Comparison of ENCODE assay signal across 11 mouse cellular contexts in genomic region chr2:181662620-181663297, GRCm38 (mm10). TPM values are rescaled to one million over a fixed set of nuclear protein-coding genes. Genes with fewer than 3 reads are reported as not detected.
DNase-seq lines count a peak whose midpoint lies in the region; TF ChIP-seq lines count a peak whose summit lies in the region.
"Had no signal": no experiment of that assay in that cellular context is flagged by ENCODE, and none has a peak within 500 bp of the region (broad histone marks: within the 10 kb centered on the region; RNA-seq: fewer than 3 reads in every experiment).

No protein-coding gene starts in this region.

- no peak for TF ChIP-seq CTCF in lung, adult 2 months (IDR thresholded peaks at IDR 0.05; ENCODE audit: insufficient read depth, low read length)

- H3K4me1 ChIP-seq in lung, adult 2 months (ENCODE audit: control insufficient read depth, insufficient read depth, low read length) = peaks cover 24% of the 10 kb centered on the region

- peak; percentile 43 for DNase-seq in adrenal gland, adult 8-10 months
- DNase-seq in adrenal gland, adult 2 months = no peak
- DNase-seq in lung, adult 18-20 months = peak; percentile 45 to 50
- DNase-seq in lung, adult 2 months = no peak
- peak; percentile 69 for DNase-seq in kidney, postnatal 14 days
- peak; percentile 45 for DNase-seq in lung, postnatal 36 days
- DNase-seq in right cerebral cortex, postnatal 14 days = no peak
- no peak for DNase-seq in layer of hippocampus, postnatal 10 days (ENCODE audit: low spot score in 2 of 2)
- DNase-seq: liver, embryonic 13.5 days had no signal

- TF ChIP-seq POLR2A in lung, adult 2 months (IDR thresholded peaks at IDR 0.05; ENCODE audit: borderline replicate concordance, extremely low read depth, low read depth, low read length) = no peak

- H3K4me3 ChIP-seq in lung, adult 2 months (replicated peaks; ENCODE audit: extremely low read depth, low read depth, low read length) = no peak overlapping the region
- H3K4me3 ChIP-seq: liver, embryonic 13.5 days had no signal

- 59% methylated on average over 3 of the region's 3 CpGs for WGBS in lung, adult 2 months

RNA-seq across cellular contexts. Expression of gene Gm29797, which starts 5.9 kb away (rescaled TPM):
- under 1 TPM in 1 of 4 experiments, not detected in 3; 0.38 TPM for total RNA-seq in adrenal gland, adult 8-10 months (2022)
- under 1 TPM in 1 of 2 experiments, not detected in 1; 0.55 TPM for total RNA-seq in adrenal gland, adult 2 months (2021)
- 0.47 TPM in 1 of 2 replicates, not detected in the other for polyA plus RNA-seq in adrenal gland, adult 2 months (2012; rRNA removed)
- polyA plus RNA-seq in lung, adult 2 months (2012; rRNA removed) = not detected in 2 replicates
- not detected for total RNA-seq in layer of hippocampus, postnatal 10 days (2021)
- total RNA-seq: heart, adult 18-20 months had no signal
- polyA plus RNA-seq: liver, embryonic 13.5 days; neural tube, embryonic 11.5 days had no signal

RNA-seq across cellular contexts. Expression of gene Sox18, which starts 8.7 kb away (rescaled TPM):
- 10 to 100 TPM; 19.1 to 36.7 (median 32.9) TPM for total RNA-seq in adrenal gland, adult 8-10 months (2022)
- 10 to 100 TPM; 20.3 to 34.7 TPM for total RNA-seq in adrenal gland, adult 2 months (2021)
- polyA plus RNA-seq in adrenal gland, adult 2 months (2012; rRNA removed) = 164 and 223 TPM in 2 replicates
- 393 and 460 TPM in 2 replicates for polyA plus RNA-seq in lung, adult 2 months (2012; rRNA removed)
- total RNA-seq in layer of hippocampus, postnatal 10 days (2021) = 10 to 100 TPM; 18.1 to 20.2 TPM

RNA-seq across cellular contexts. Expression of gene Tcea2, which starts 17.4 kb away (rescaled TPM):
- 10 to 100 TPM in 2 of 4 experiments, 1 to 10 TPM in 2; 6.6 to 16.4 (median 11.4) TPM for total RNA-seq in adrenal gland, adult 8-10 months (2022)
- total RNA-seq in adrenal gland, adult 2 months (2021) = 1 to 10 TPM; 6.6 to 7.8 TPM
- polyA plus RNA-seq in adrenal gland, adult 2 months (2012; rRNA removed) = 10.1 and 10.6 TPM in 2 replicates
- 9.9 and 15.7 TPM in 2 replicates for polyA plus RNA-seq in lung, adult 2 months (2012; rRNA removed)
- total RNA-seq in layer of hippocampus, postnatal 10 days (2021) = 10 to 100 TPM; 49.9 to 58.4 TPM

RNA-seq across cellular contexts. Expression of gene Rgs19, which starts 31.0 kb away (rescaled TPM):
- total RNA-seq in adrenal gland, adult 8-10 months (2022) = 10 to 100 TPM; 23.7 to 26.0 (median 25.3) TPM
- total RNA-seq in adrenal gland, adult 2 months (2021) = 10 to 100 TPM; 21.4 to 31.1 TPM
- 61.2 and 67.3 TPM in 2 replicates for polyA plus RNA-seq in adrenal gland, adult 2 months (2012; rRNA removed)
- 77.2 and 82.8 TPM in 2 replicates for polyA plus RNA-seq in lung, adult 2 months (2012; rRNA removed)
- total RNA-seq in layer of hippocampus, postnatal 10 days (2021) = 10 to 100 TPM; 55.1 to 59.7 TPM

RNA-seq across cellular contexts. Expression of gene Lkaaear1, which starts 35.5 kb away (rescaled TPM):
- not detected for total RNA-seq in adrenal gland, adult 8-10 months (2022)
- not detected for total RNA-seq in adrenal gland, adult 2 months (2021)
- not detected in 2 replicates for polyA plus RNA-seq in adrenal gland, adult 2 months (2012; rRNA removed)
- polyA plus RNA-seq in lung, adult 2 months (2012; rRNA removed) = not detected in 2 replicates
- total RNA-seq in layer of hippocampus, postnatal 10 days (2021) = not detected
- total RNA-seq: heart, adult 18-20 months had no signal
- polyA plus RNA-seq: liver, embryonic 13.5 days; neural tube, embryonic 11.5 days had no signal

Comparison
In these comparisons a context has a peak if more than half of its experiments do, and no peak if none do; other contexts are left out.
1. DNase-seq: peak in adrenal gland, adult 8-10 months (single experiment), lung, adult 18-20 months (2 of 2), kidney, postnatal 14 days (single experiment) and lung, postnatal 36 days (single experiment); none in adrenal gland, adult 2 months (single experiment), lung, adult 2 months (single experiment), right cerebral cortex, postnatal 14 days (single experiment) and layer of hippocampus, postnatal 10 days (0 of 2).